Mouse (Mus musculus) liver, postnatal 0 days (tissue): ENCODE data around the gene Nfib.

Source experiments
- CTCF ChIP-seq: sonication (generic); IDR thresholded peaks from 2 replicates; pipeline ENCODE4 v1.5.1; 2016; ENCODE audit warnings: antibody characterized with exemption, low read depth
- EP300 ChIP-seq: IDR thresholded peaks from 2 replicates; pipeline ENCODE4 v1.6.1; 2016; ENCODE audit warnings: antibody characterized with exemption, low read depth, mild to moderate bottlenecking

DNA sequence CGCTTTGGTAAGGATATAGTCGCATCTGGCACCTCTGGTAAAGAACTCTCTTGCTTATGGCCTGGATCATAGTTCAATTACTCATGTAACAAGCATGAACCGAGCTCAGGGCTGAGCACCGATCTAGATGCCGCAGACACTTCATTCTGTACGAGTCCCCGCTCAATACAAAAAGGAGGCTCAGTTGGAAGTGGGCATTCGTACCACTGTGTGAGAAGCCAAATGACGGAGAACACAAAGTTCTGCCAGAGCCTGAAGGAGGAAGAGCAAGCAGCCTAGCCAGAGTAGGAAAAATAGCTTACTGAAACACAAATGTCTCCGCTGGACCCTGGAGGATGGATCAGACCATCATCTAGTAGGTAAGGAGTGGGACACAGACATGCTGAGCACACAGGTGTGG, 246.7 kb downstream of the Nfib start:
- no peak for TF ChIP-seq EP300
- TF ChIP-seq CTCF: no peak
